Mouse (Mus musculus): Measurements from ENCODE around the gene Rab37.

Gene Rab37

DNA sequence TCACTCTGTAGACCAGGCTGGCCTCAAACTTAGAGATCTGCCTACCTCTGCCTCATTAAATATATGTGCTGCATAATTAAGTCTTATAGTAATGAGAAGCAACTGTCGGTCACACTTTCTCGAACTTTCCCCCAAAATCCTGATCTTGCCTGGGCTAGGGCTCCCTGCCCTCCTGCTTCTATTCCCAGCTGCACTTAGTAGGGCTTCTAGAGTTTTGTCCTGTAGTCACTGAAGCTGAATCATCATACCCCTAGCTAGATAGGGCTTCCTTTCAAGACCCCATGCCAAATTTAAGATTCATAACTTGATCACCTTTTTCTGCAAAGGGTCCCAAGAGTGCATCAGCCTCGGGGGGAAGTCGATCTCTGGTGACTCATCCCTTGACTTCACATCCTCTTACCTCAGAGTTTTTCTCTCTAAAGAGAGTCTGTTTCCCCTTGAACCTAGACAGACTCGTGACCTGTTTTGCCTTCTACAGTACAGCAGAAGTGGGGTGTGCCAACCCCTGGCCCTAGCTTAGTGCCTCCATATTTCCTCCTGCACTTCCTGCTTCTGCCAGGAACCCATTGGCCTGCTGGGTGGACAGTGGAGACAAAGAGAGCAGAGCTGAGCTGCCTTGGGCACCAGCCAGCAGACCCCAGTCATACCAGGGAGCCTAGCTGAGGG lies 47.5 kb downstream of the Rab37 start:
- no peak for DNase-seq

GRCm38 (mm10) chr11:115141970-115142369 lies 50.7 kb downstream of the Rab37 start:
- DNase-seq, result no peak

- no peak for DNase-seq
These were observed 56.6 kb downstream of the Rab37 start for GRCm38 (mm10) chr11:115147813-115148212.

- DNase-seq, result no peak
These were observed 59.6 kb downstream of the Rab37 start for GRCm38 (mm10) chr11:115150741-115151254.

DNA sequence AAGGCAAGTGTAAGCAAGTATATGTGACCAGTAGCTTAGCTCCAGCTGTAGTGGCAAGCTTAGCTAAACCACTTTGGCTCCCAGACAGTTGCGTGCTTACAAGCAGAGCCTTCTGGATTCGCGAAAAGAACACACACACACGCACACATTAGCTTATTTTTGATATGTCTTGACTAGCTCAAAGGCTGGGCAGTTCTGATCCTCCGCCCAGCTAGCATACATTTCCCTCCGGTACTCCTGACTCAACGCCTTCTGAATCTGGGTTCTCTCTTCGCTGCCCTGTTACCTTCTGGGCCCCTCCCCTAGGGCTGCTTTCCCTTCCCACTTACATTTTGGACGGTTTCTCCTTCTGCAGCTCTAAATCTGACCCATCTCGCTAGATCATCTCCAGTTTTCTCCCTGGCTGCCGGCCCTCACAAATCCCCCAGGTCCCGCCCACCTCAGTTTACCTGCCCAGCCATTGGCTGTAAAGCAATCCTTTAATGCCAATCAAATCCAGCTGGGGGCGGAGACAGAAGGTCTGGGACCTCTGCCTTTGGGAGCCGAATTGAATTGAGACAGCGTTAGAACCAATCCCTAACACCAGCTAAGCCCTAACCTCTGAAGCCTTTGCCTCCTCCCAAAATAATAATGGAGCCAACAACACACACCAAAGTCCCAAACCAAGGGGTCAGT lies 60.7 kb downstream of the Rab37 start:
- no peak for DNase-seq

- DNase-seq, result no peak
These were observed 61.9 kb downstream of the Rab37 start for GRCm38 (mm10) chr11:115153088-115153487.

DNA sequence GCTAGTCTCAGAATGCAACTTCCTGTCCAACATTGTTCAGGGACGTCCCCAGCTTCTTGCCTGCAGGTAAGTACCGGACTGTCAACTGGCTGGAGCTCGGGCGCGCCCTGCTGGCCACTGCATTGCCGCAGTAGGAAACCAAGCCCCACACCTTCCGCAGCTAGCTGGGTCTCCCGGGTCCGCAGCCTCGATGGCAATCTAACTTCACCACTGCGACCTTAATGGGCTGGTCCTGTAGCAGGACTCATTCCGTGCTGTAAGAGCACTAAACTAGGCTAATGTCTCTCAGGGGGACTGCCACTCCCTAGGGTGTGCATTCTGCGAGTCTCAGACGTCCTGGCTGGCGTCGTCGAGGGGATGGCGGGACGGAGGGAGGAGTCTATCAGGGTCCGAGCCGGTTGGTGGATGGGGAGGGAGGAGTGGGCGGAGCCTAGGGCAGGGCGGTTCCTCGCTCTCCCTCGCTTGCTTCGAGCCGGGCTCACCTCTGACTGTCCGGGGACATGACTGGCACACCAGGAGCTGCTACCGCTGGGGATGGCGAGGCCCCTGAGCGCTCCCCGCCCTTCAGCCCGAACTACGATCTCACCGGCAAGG lies 62.6 kb downstream of the Rab37 start:
- DNase-seq, result peak; percentile 42

DNA sequence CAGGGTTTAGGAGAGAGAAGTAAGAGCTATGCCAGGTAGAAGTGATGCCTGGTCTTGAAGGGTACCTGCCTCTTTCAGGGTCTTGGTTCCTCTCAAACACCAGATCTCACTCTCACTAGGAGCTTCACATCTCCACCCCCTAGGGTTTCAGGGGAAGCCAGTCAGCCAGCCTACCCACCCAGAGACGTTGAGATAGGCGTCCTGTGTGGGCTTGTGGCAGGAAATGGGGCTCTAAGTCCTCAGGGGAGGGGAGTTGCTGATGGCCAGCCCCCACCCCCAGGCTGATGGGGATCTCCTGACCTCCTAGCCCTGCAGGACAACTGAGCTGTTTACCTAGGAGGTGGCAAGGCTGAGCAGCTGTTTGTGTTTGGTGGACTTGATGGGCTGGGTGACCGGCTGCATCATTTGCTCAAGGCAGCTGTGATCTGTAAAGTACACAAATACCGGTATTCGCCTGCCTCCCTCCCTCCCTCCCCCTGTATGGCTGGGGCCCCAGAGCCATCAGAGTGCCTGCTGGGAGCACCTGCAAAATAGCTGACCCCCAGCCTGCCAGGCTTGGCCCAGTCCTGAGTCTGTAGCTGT lies 63.9 kb downstream of the Rab37 start:
- no peak for DNase-seq

DNA sequence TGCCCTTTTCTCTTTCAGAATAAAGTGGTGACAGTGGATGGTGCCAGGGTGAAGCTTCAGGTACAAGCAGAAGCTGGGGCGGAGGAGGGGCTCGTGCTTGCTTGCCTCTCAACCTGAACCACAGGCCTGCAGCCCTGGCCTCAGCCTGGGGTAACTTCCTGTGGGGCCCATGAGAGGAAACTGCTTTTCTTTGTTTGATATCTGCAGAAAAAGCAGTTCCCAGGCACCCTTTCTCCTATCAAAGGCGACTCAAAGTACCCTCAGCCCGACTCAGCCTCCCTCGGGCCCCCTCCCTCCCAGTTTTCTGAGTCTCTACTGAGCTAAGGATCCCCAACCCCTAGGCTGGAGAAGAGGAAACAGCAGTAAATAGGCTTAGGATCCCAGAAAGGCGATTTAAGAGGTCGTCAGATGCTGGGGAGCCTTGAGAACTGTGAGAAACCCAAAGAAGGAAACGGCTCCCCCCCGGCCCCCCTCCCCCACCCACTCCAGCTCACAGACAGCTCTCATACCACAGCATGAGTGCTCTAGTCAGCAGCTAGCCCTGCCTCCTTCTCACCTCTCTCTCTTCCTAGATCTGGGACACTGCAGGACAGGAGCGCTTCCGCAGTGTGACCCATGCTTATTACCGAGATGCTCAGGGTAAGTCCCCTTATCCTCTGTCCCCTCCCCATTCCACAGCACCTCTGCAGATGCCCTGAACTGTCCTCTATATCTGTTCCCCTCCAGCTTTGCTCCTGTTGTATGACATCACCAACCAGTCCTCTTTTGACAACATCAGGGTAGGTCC lies 66.9 kb downstream of the Rab37 start:
- no peak for DNase-seq

DNA sequence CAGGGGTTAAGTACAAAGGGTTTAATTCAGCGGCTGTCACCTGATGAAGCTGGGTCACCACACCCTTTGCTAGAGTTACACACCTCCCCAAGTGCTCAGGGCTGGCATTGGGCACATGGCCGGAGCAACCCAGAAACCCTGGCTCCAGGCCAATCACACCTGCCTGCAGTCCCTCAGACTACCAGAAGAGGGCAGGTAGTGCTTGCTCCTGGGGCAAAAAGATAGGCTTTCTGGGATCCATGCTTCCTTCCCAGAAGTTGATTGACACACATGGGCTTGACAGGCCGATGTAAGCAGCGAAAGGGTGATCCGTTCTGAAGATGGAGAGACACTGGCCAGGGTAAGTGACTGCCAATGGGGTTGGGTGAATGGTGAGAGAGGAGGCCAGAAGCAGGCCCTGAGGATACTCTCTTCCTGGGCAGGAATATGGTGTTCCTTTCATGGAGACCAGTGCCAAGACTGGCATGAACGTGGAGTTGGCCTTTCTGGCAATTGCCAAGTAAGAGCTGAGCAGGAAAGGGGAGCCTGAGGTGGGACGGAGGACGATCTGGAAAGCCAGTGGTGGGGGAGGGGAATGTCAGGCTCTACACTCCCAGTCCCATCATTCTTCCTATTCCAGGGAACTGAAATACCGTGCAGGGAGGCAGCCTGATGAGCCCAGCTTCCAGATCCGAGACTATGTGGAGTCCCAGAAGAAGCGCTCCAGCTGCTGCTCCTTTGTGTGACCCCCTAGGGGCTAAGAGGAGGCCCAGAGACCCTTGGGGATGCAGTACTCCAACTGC lies 69.0 kb downstream of the Rab37 start:
- no peak for DNase-seq

DNA sequence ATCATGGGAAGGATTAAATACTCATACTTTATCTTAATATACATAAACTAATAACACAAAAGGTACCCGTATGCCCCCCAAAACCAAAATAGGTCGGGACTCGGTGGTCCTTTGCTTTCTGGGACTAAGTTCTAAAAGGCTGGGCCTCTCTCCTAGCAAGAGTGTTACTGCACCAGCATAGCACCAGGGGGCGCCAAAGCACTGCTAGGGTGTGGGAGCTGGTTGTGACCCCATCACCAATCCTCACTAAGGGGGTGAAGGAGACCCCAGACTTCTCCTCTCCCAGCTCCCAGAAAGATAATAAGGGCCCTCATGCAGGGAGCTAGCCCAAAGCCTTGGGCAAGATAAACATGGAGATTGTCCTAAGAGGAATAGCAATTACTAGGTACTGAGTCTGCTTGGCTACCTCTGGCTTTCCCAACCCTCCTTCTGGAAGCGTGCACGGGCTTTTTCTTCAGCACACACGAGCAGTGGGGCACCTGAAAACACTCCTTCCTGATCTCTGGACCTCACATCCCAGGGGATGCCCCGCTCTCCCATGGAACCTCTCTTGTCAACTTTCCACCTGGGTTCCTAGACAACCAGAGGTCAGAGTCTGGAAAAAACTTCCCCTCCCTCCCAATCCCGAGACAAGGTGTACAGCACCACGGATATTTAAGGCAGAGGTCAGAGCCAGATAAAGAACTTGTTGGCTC lies 69.8 kb downstream of the Rab37 start:
- no peak for DNase-seq

- no peak for DNase-seq
These were observed 70.5 kb downstream of the Rab37 start for GRCm38 (mm10) chr11:115161578-115162204.

- DNase-seq, result no peak
These were observed 71.0 kb downstream of the Rab37 start for GRCm38 (mm10) chr11:115162205-115162601.

GRCm38 (mm10) chr11:115162832-115163480 lies 71.7 kb downstream of the Rab37 start, which contains the start of gene Slc9a3r1:
Gene Slc9a3r1 (plus strand): TSS chr11:115163341.
- peak; percentile 88 for DNase-seq

DNA sequence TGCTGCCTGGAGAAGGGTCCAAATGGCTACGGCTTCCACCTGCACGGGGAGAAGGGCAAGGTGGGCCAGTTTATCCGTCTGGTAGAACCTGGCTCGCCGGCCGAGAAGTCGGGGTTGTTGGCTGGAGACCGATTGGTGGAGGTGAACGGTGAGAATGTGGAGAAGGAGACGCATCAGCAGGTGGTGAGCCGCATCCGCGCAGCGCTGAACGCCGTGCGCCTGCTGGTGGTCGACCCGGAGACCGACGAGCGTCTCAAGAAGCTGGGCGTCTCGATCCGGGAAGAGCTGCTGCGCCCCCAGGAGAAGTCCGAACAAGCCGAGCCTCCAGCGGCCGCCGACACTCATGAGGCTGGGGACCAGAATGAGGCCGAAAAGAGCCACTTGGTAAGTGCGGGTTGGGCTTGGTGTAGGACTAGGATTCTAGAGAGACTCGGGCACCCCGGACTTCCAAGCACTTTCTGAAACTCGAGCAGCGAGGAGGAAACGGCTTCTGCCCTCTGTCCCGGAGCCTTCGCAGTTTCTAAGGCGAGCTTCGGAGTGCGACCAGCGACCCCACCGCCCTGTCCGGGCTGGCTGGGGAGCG lies 72.4 kb downstream of the Rab37 start:
- DNase-seq, result no peak

GRCm38 (mm10) chr11:115164341-115164975 lies 73.2 kb downstream of the Rab37 start:
- no peak for DNase-seq

DNA sequence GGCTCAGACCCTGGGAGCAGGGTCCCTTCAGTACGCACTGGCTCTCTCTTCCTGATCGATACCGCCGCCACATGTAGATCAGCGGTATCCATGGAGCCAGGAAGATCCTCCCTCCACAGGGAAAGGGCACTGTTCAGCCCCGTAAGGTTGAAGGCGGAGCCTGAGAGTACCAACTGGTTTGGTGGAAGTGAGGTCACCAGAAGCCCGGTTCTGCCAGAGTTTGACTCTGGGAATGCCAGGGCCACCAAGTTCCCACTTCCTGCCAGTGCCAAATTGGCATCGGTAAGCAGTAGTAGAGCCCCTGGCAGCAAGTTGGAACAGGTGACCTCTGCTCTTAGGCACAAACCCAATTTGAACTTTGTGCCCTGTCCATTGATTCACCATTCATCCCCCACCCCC lies 73.7 kb downstream of the Rab37 start:
- DNase-seq, result no peak

DNA sequence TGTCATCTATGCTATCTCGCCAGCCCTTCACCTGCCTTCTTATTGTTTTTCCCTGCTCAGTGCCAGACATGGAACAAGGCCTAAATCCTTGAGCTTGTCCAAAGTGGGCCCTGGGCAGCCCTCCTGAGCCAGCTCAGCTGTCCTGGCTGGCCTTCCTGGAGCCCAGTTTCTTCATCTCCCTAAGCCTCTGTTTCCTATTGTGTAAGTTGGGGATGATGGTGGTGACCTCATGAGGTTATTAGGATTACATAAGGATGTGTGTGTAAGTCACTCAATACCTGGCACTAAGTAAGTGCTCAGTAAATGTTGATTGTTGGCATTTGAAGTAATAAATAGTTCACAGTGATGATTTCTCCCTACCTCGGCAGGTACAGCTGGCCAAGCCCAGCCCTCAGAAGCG lies 75.5 kb downstream of the Rab37 start:
- DNase-seq, result no peak

GRCm38 (mm10) chr11:115167631-115168249 lies 76.5 kb downstream of the Rab37 start:
- DNase-seq, result no peak
